Mouse (Mus musculus) CD8-positive naive resting alpha-beta T cell, adult 2 months (primary cell): ENCODE results near the gene Nexn.

ENCODE experiments used
- DNase-seq, 2 experiments: peaks; one replicate each; pipeline ENCODE4 v3.0.0; 2022; ENCODE audit warnings: low read depth in 2 of 2, low spot score in 2 of 2

Gene Nexn

GRCm38 (mm10) chr3:152278431-152278830 lies 12.3 kb upstream of the Nexn start:
- DNase-seq, result no peak

GRCm38 (mm10) chr3:152277912-152278311 lies 11.8 kb upstream of the Nexn start:
- DNase-seq, result no peak

- no peak for DNase-seq
Observed at GRCm38 (mm10) chr3:152276935-152277334, 10.8 kb upstream of the Nexn start.

GRCm38 (mm10) chr3:152275008-152275407 lies 8.9 kb upstream of the Nexn start:
- DNase-seq, result no peak

- no peak for DNase-seq
Observed at GRCm38 (mm10) chr3:152272974-152273685, 7.0 kb upstream of the Nexn start.

- no peak for DNase-seq
Observed at GRCm38 (mm10) chr3:152271876-152272275, 5.7 kb upstream of the Nexn start.

- no peak for DNase-seq
Observed at GRCm38 (mm10) chr3:152271071-152271710, 5.0 kb upstream of the Nexn start.

GRCm38 (mm10) chr3:152268099-152268498 lies 1.9 kb upstream of the Nexn start:
- no peak for DNase-seq

GRCm38 (mm10) chr3:152265351-152266035 lies 657 bp downstream of the Nexn start:
- no peak for DNase-seq

GRCm38 (mm10) chr3:152264830-152265229 lies 1.3 kb downstream of the Nexn start:
- no peak for DNase-seq

GRCm38 (mm10) chr3:152264374-152264773 lies 1.8 kb downstream of the Nexn start:
- DNase-seq, result no peak

- DNase-seq, result no peak
Observed at GRCm38 (mm10) chr3:152261948-152262347, 4.2 kb downstream of the Nexn start.

GRCm38 (mm10) chr3:152261436-152261835 lies 4.7 kb downstream of the Nexn start:
- DNase-seq, result no peak

GRCm38 (mm10) chr3:152260362-152260761 lies 5.8 kb downstream of the Nexn start:
- DNase-seq, result no peak

- DNase-seq, result peak; percentile 40 to 45
Observed at GRCm38 (mm10) chr3:152259409-152259808, 6.7 kb downstream of the Nexn start.

GRCm38 (mm10) chr3:152257528-152257927 lies 8.6 kb downstream of the Nexn start:
- DNase-seq, result no peak

- no peak for DNase-seq
Observed at GRCm38 (mm10) chr3:152250487-152250886, 15.7 kb downstream of the Nexn start.

GRCm38 (mm10) chr3:152247708-152248107 lies 18.4 kb downstream of the Nexn start:
- DNase-seq, result no peak

GRCm38 (mm10) chr3:152245273-152245910 lies 20.8 kb downstream of the Nexn start:
- DNase-seq, result no peak

- DNase-seq, result no peak
Observed at GRCm38 (mm10) chr3:152243304-152243703, 22.8 kb downstream of the Nexn start.

- DNase-seq, result no peak
Observed at GRCm38 (mm10) chr3:152241098-152241497, 25.1 kb downstream of the Nexn start.

GRCm38 (mm10) chr3:152239592-152239991 lies 26.6 kb downstream of the Nexn start:
- DNase-seq, result no peak
